Mouse (Mus musculus) limb, embryonic 13.5 days (tissue): Measurements from ENCODE around the gene Slc22a27. TPM values are rescaled to one million over a fixed set of nuclear protein-coding genes. Genes with fewer than 3 reads are reported as not detected.
"Not testable (repeated sequence)": the region's sequence is repeated elsewhere in the genome, so short reads cannot be mapped to it uniquely, and the experiment has no call there.

Source experiments
- ATAC-seq: fragments of 200-750 bp; cut with Nextera tagmentation; 2 replicates; pipeline ENCODE4 v1.8.0; 2017; ENCODE audit warnings: low read depth, moderate number of reproducible peaks, moderate TSS enrichment; ENCODE audit not compliant: low FRiP score
- H3K27ac ChIP-seq: fragments of 300-500 bp; sonication (generic); 2 replicates; pipeline ENCODE4 v1.5.1; 2015; ENCODE audit warnings: inconsistent platforms, mild to moderate bottlenecking, moderate library complexity
- H3K27me3 ChIP-seq: fragments of 300-500 bp; sonication (generic); 2 replicates; pipeline ENCODE4 v1.6.1; 2015; ENCODE audit warnings: mild to moderate bottlenecking, inconsistent platforms
- H3K36me3 ChIP-seq: fragments of 300-500 bp; sonication (generic); 2 replicates; pipeline ENCODE4 v1.6.1; 2015; ENCODE audit warnings: inconsistent platforms, mild to moderate bottlenecking, moderate library complexity
- H3K4me1 ChIP-seq: fragments of 300-500 bp; sonication (generic); 2 replicates; pipeline ENCODE4 v1.6.1; 2015; ENCODE audit warnings: inconsistent platforms
- H3K4me2 ChIP-seq: fragments of 300-500 bp; sonication (generic); replicated peaks from 2 replicates; pipeline ENCODE4 v1.6.1; 2015; ENCODE audit warnings: inconsistent platforms, mild to moderate bottlenecking, moderate library complexity
- H3K4me3 ChIP-seq: fragments of 300-500 bp; sonication (generic); 2 replicates; pipeline ENCODE4 v1.5.1; 2015; ENCODE audit warnings: moderate library complexity, mild to moderate bottlenecking, inconsistent platforms
- H3K9ac ChIP-seq: fragments of 300-500 bp; sonication (generic); 2 replicates; pipeline ENCODE4 v1.6.1; 2015; ENCODE audit warnings: mild to moderate bottlenecking, inconsistent platforms
- H3K9me3 ChIP-seq: fragments of 300-500 bp; sonication (generic); 2 replicates; pipeline ENCODE4 v1.6.1; 2016; ENCODE audit warnings: inconsistent platforms
- WGBS: fragments of 180-500 bp; shearing (Covaris S2); methylation state at CpG from one replicate; pipeline ENCODE4 v1.1.7; 2015; 5-methylcytosine and 5-hydroxymethylcytosine counted together
- microRNA-seq: library from miRNA; unstranded; fragments of <30 nt; microRNA quantifications from one replicate; pipeline ENCODE4, GENCODE M21; 2016
- polyA plus RNA-seq: library from polyadenylated mRNA; unstranded; fragments of >200 nt; fragmentation: Nextera tagmentation; extraction: Ambion mirVana; gene quantifications from 2 replicates; pipeline ENCODE4 v1.2.1, GENCODE M21; 2015

Gene Slc22a27
- polyA plus RNA-seq: not detected in 2 replicates

DNA sequence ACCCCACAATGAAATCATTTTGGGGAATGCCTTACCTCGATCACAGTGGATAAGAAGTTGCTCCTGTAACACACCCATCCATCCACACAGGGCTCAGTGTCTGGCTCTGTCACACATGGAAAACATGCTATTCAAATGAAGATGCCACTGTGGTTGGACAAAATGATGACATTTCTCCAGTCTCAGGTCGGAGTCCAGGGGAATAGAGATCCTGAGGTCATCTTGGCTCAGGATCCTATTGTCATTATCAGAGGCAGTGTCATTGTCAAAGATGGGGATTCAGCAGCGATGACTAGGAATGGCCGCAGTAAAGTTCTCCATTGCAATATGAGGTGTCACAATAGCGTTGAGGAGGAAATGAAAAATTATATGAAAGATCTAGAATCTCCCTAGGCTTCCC, at the start of gene Slc22a27:
Slc22a27 (minus strand) TSS at position 101 of the 400 bp plus-strand sequence.
- H3K27me3 ChIP-seq, H3K27ac ChIP-seq, H3K4me2 ChIP-seq, H3K36me3 ChIP-seq, H3K4me3 ChIP-seq, ATAC-seq, H3K9me3 ChIP-seq, H3K9ac ChIP-seq, H3K4me1 ChIP-seq: not testable (repeated sequence)
- WGBS: 68% methylated on average over 5 of the region's 5 CpGs

DNA sequence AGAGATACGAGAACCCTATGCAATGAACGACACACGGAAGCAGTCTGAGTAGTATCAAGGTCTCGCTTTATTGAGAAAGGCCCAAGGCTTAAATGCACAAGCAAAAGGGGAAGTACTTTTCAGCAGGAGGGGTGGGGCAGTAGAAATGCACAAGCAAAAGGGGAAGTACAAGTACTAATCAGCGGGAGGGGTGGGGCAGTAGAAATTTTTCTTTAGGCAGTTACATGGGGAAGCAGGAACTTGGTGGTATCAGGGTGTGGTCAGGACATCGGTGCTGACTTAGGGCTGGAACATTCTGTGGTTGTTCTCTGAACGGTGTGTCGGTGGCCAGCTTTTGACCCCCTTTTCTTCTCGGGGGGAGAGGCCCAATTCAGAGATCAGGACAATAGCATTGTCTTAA, 45.8 kb upstream of the Slc22a27 start:
- not testable (repeated sequence) for ATAC-seq

DNA sequence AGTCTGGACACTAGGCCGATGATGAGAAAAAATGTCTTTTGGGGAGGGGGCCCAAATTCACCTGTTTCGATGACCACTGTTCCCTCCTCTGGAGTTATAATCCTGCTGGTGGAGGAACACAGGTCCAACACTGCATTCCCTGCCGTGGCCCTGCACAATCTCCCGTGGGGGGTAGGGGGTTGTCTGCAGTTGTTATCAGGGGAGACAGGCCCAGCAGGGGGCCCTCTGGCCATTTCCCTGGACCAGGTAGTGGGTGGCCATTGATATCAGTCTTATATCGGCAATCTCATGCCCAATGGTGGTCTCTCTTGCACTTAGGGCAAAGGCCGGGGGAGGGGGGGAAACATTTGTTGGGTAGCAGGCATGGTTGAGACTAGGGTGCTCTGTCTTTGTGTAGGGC, 43.3 kb upstream of the Slc22a27 start:
- not testable (repeated sequence) for H3K36me3 ChIP-seq, H3K4me1 ChIP-seq, H3K27me3 ChIP-seq, H3K27ac ChIP-seq, H3K9ac ChIP-seq, H3K4me3 ChIP-seq, H3K4me2 ChIP-seq, H3K9me3 ChIP-seq, ATAC-seq
- 89% methylated on average over 6 of the region's 6 CpGs for WGBS

More for the DNA sequence above, 45.8 kb upstream of the Slc22a27 start:
- not testable (repeated sequence) for H3K4me1 ChIP-seq, H3K4me2 ChIP-seq, H3K27me3 ChIP-seq, H3K9me3 ChIP-seq, H3K27ac ChIP-seq, H3K4me3 ChIP-seq, H3K36me3 ChIP-seq, H3K9ac ChIP-seq
- 94% methylated on average over 9 of the region's 9 CpGs for WGBS

DNA sequence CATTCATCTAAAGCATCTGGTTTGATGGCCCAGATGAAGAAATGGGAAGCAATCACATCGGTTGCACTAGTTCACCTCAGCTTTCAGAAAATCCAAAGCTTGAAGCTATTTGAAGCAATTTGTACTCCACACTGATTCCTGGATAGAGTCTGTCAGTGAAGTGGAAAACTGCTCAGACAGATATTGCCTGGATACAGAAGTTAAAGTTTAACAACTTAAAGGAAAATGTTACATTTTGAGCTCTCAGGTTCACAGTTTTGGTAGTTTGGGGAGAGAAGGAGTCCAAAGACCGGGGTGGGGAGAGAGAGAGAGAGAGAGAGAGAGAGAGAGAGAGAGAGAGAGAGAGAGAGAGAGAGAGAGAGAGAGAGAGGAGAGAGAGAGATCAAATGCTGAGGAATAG, 2.9 kb upstream of the Slc22a27 start:
- Histone ChIP-seq H3K27me3 (no peaks in the 10 kb centered on the region), H3K9me3 (no peaks in the 10 kb centered on the region), H3K4me1 (no peaks in the 10 kb centered on the region), H3K36me3 (no peaks in the 10 kb centered on the region), H3K4me2 (no peak overlapping the region), H3K27ac (no peak overlapping the region), H3K9ac (no peak overlapping the region), H3K4me3 (no peak overlapping the region)
- no peak for ATAC-seq
- 73% methylated on average over 2 of the region's 2 CpGs for WGBS

DNA sequence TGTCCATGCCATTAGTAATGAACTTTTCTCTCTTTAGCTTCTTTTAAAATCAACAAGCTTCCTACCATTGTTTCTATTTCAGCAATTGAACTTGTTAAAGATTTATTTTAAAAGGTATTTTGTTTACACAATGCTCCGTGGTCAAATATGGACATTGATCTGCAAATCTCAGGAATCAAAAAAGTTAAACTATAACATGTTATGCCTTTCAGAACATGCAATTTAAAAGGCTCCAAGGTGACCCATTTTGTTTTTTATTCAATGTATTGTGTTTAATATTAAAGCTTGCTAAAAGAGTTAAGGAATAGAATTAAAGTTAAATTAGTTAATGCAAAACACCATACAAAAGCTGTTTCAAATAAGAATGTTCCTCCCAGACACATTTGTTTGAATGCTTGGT, 723 bp upstream of the Slc22a27 start:
- H3K36me3 ChIP-seq, H3K4me3 ChIP-seq, H3K27me3 ChIP-seq, H3K9ac ChIP-seq, H3K9me3 ChIP-seq, H3K4me2 ChIP-seq, H3K4me1 ChIP-seq, H3K27ac ChIP-seq, ATAC-seq: not testable (repeated sequence)
- 54% methylated on average over 1 of the region's 1 CpGs for WGBS

DNA sequence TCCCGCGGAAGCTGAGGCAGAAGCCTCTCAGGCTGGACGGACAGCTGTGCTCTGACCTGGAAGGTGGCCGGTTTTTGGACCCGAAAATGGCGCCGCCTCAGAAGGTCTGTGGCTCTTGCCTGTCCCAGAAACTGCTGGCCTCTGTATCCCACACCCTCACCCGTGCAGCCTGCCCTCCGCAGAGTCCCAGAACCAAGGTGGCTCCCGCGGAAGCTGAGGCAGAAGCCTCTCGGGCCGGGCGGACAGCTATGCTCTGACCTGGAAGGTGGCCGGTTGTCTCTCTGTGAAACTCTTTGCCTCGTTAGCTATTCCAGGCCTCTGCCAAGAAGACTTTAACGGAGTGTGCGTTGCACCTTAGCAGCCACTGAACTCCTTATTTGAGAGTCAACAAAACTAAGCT, 26.4 kb downstream of the Slc22a27 start:
- H3K4me2 ChIP-seq, H3K36me3 ChIP-seq, H3K4me3 ChIP-seq, H3K27ac ChIP-seq, ATAC-seq, H3K4me1 ChIP-seq, H3K27me3 ChIP-seq, H3K9ac ChIP-seq: not testable (repeated sequence)
- 90% methylated on average over 18 of the region's 18 CpGs for whole genome bisulfite sequencing
- peaks cover 14% of the 10 kb centered on the region for H3K9me3 ChIP-seq

DNA sequence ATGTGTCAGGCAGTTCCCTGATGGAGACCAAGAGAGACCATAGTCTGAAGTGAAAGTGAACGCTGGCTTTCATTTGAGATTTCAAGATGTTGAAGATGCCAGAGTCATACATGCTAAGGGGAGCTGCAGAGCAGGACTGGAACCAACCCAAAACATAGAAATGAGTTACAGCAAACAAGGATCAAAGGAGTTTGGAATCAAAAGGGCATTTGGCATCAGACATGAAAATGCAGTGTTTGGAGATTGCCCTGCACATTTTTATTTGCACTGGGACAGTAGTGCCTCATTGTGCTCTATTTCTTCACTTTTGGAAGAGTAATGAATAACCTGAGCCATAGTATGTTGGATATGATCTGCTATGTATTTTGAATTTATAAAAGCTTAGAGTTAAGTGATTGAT, 89.2 kb downstream of the Slc22a27 start:
- Histone ChIP-seq H3K27ac (no peak overlapping the region), H3K4me1 (no peaks in the 10 kb centered on the region), H3K4me2 (no peak overlapping the region), H3K4me3 (no peak overlapping the region), H3K36me3 (no peaks in the 10 kb centered on the region), H3K9me3 (peaks cover 14% of the 10 kb centered on the region; the same call in 1 of the 2 replicates), H3K27me3 (no peaks in the 10 kb centered on the region), H3K9ac (no peak overlapping the region)
- ATAC-seq: no peak
- 75% methylated on average over 1 of the region's 1 CpGs for WGBS

DNA sequence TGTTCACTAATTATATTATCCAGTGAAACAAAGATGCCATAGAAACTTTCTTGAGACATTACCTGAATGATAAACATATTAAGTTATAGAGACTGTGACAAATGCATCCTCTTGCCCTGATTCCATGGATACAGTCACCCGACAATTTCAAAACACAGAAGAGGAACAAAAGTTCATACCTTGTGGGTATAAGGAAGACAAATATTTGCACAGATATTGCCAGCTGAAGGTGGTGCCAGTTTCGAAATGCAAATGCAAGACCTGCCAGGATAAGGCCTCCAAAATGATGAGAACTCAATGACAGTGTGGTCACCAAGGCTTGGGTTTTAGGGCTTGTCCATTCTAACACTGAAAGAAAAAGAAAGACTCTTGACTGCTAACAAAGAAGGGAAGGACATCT, 136.0 kb downstream of the Slc22a27 start:
- Histone ChIP-seq H3K4me2 (no peak overlapping the region), H3K36me3 (no peaks in the 10 kb centered on the region), H3K9ac (no peak overlapping the region), H3K4me3 (no peak overlapping the region), H3K4me1 (no peaks in the 10 kb centered on the region), H3K27me3 (no peaks in the 10 kb centered on the region), H3K9me3 (no peaks in the 10 kb centered on the region), H3K27ac (no peak overlapping the region)
- no peak for ATAC-seq
- WGBS: 70% methylated on average over 2 of the region's 2 CpGs

Small RNAs within 50 kb of the gene (microRNA-seq; reads per million reads assigned to microRNA genes)
- not detected for gene Gm24951

Other genes starting within 250 kb of the Slc22a27 start
- not detected in 2 replicates for gene Slc22a26, start 163.4 kb downstream of the Slc22a27 start, polyA plus RNA-seq
- not detected in 2 replicates for gene Slc22a28, start 166.0 kb upstream of the Slc22a27 start, polyA plus RNA-seq